Mouse (Mus musculus): ENCODE measurements around the gene Psg27.
"Not testable (repeated sequence)": the region's sequence is repeated elsewhere in the genome, so short reads cannot be mapped to it uniquely, and the experiment has no call there.

The Psg27 gene

DNA sequence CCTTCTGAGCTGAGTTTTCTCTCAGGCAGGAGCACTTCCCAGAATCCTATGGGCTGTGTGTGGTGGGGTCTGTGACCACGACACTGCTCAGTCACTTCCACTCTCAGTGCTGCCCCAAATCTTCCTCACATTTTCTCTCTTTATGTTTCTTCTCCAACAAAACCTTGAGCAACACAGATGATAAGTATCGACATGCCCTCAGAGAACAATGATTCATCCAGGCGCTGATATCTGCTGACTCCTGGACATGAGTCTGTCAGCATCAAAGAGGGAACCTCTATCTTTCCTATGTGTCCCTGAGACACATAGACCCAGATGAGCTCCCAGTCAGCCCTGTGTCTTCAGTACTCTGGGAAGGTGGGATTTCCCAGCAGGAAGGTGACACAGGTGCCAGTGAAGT is at the start of gene Psg27:
Gene Psg27, minus strand, starts transcription at position 101 of the 400 bp plus-strand sequence.
- DNase-seq (ENCODE audit: low spot score in 2 of 2), result no peak

DNA sequence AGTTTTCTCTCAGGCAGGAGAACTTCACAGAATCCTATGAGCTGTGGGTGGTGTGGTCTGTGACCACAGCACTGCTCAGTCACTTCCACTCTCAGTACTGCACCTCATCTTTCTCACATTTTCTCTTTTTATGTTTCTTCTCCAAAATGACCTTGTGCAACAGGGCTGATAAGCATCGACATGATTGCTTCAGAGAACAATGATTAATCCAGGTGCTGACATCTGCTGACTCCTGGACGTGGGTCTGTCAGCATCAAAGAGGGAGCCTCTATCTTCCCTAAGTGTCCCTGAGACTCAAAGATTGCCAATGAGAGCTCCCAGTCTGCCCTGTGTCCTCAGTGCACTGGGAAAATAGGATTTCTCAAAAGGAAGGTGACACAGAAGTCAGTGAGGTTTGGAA is 49.3 kb upstream of the Psg27 start, which contains the start of gene Psg23:
Gene Psg23, minus strand, starts transcription at position 101 of the 400 bp plus-strand sequence.
- DNase-seq (ENCODE audit: low spot score in 2 of 2), result not testable (repeated sequence)

DNA sequence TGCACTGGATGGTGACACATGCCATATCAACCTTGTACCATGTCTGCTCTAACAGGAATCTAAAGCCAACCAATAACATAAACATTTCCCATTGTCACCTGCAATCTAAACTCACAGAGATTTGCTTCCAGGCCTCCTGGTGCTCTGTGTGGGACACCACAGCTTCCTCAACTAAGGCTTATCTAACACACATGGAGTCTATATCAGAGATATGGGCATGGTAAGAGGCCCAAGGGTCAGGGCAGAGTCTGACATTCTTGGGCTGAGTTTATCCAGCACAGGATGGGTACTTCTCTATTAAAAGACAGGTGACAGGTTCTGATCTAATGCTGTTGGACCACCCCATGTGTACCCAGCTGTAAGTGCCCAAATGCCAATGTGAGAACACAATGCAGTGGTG is 7.3 kb downstream of the Psg27 start:
- no peak for DNase-seq (ENCODE audit: low spot score in 2 of 2)

DNA sequence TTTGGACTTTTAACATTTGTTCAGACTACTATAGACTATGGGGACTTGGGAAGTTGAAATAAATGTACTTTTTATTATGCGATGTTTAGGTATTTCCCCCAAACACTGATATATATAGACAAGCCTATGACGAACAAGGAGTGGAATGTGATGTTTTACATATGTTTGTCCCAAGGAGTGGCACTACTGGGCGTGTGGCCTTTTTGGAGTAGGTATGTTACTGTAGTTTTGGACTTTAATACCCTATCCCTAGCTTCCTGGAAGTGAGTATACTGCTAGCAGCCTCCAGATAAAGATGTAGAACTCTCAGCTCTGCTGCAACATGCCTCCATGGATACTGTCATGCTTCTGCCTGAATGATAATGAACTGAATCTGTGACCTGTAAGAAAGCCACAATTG is 11.4 kb downstream of the Psg27 start:
- not testable (repeated sequence) for DNase-seq (ENCODE audit: low spot score in 2 of 2)

DNA sequence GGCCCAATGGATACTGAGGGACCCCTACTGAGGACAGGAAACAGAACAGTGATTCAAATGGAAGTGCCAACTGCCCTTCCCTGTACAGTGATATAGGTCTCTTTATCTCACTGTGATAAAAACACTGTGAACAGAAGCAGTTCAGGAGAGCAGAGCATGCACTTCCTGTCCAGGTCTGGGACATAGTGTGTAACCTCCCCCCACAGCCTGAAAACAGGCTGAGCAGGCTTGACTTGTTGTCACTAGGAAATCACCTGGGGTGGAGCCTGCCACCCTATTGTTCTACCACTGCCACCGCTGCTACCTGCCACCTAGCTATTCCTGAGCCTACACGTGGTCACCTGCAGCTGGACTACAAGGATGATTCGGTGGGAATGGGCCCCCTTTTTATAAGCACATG is 33.7 kb downstream of the Psg27 start:
- DNase-seq (ENCODE audit: low spot score in 2 of 2), result no peak

DNA sequence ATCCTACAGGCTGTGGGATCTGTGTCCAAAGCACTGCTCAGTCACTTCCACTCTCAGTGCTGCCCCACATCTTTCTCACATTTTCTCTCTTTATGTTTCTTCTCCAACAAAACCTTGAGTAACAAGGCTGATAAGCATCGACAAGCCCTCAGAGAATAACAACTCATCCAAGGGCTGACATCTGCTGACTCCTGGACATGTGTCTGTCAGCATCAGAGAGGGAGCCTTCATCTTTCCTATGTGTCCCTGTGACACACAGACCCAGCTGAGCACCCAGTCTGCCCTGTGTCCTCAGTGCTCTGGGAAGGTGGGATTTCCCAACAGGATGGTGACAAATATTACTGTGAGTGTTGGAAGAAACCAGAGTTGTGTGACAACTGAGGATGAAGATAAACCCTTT is 34.9 kb downstream of the Psg27 start, which contains the start of gene Psg25:
Gene Psg25, minus strand, starts transcription at position 101 of the 400 bp plus-strand sequence.
- DNase-seq (ENCODE audit: low spot score in 2 of 2), result no peak

DNA sequence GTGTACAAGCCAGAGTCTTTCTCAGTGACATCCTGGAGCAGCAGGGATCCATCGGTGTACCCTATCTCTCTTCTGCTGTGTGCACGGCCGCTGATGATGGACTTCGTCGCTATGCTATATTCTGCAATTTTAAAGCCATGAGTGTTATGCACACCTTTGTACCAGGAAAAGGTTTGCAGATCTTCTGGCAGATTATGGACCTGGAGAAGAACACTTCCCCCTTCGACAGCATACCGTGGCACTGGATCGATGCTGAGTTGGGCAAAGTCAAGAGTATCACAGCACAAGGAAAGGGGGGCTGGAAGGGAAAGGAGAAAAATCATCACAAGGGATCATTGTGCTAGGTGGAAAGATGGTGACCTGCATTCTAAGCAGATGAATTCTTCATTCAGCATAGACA is 42.4 kb downstream of the Psg27 start:
- no peak for DNase-seq (ENCODE audit: low spot score in 2 of 2)

DNA sequence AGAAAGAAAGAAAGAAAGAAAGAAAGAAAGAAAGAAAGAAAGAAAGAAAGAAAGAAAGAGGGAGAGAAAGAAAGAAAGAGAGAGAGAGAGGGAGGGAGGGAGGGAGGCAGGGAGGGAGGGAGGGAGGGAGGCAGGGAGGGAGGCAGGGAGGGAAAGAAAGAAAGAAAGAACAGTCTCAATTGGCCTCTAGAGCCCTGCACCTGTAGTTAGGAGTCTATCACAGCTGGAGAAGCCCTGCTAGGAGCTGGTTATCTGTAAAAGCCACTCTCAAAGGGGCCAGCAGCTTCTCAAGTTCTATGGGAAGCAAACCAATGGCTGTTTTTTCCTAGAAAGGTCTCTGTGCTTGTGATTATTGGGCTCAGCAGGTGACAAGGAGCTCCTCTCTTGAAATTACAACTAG is 54.3 kb downstream of the Psg27 start:
- DNase-seq (ENCODE audit: low spot score in 2 of 2), result not testable (repeated sequence)

DNA sequence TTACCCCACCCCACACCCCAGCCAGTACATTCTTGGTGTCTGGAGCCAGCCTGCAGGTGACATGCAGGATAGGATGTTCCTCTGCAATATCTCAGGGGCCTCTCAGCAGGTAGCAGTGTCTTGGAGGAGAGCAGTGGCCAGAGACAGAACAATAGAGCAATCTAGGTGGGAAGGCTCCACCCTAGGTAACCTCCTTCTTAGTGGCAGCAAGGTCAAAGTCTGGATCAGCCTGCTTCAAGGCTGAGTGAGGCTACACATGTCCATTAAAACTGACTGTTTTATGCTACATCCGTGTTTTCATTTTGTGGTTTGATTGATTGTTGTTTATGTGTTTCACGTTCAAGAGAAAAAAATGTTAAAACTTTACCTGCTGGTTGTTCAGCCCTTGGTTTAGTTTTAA is 54.7 kb downstream of the Psg27 start:
- DNase-seq (ENCODE audit: low spot score in 2 of 2), result not testable (repeated sequence)

DNA sequence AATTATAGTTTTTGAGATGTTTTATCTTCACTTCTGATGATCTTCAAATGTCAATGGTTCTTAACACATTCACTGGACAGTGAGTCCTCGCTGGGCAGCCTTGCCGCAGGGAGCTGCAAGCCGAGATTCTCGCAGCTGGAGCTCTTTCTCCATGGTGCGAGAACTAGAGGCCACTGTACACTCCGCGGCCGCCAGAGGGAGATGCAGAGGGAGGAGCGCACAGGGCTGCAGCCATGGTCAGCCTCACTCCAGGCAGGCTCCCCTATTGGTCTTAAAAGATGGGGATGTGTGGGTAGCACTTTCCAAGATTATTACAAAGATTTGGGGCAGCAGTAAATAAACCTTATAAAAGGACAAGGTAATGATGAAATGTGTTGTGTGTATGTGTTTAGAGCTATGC is 55.6 kb downstream of the Psg27 start:
- no peak for DNase-seq (ENCODE audit: low spot score in 2 of 2)
